Mouse (Mus musculus) lung, postnatal 14 days (tissue): ENCODE results near the gene Tmem132d.
"Not testable (repeated sequence)": the region's sequence is repeated elsewhere in the genome, so short reads cannot be mapped to it uniquely, and the experiment has no call there.

ENCODE experiments used
- DNase-seq: peaks from one replicate; pipeline ENCODE4 v3.0.0; 2021

The Tmem132d gene

DNA sequence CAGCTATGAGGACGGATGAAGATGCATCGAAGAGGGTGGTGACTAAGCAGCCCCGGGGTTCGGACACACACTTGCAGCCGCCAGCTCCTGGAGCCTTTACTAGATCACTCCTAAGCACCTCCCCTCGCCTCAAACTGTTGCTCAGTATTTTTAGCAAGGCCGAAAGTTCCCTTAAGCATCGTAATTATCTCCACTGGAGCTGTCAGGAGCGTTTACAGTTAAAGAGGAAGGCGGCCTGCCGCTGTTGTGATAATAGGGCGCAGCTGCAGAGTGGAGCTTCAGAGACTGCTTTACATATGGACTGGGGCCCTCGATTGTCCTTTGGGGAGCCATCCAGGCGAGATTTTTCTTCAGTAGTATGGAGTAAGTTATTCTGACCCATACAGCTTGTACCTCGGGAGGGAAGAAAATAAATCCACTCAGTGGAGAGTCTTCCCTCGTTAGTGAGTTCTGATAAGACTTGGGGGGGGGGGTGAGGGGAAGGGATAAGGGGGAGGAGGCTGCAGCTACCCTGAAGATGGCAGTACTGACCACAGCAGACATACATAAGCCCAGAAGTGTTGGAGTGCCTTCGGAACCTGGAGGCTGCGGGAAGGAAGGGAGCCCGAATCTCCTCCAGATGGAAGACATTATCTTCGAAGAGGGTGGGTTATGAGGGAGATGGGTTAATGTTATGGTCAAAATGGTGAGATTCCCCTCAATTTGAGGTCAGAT lies 681.5 kb downstream of the Tmem132d start:
- no peak for DNase-seq

- DNase-seq: not testable (repeated sequence)
Observed at GRCm38 (mm10) chr5:127749540-127749939, 683.3 kb downstream of the Tmem132d start.

DNA sequence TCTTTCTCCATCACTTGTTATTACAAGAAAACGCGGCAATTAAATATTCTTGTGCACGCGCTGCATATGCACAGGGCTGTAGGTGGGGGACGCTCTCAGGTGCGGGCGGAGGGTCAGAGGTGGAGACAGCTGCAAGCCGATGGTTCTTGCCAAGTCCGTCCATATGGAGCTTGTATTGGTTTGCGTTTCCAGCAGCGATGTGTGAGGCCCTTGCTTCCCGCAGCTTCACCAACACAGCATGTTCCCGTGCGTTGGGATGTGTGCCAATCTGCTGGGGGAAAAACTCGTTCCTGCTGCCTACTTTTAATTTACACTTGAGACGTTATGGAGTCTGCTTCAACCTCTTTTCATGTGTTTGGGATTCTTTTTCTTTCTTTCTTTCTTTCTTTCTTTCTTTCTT lies 691.5 kb downstream of the Tmem132d start:
- no peak for DNase-seq
